ENCODE assay signal across 28 mouse cellular contexts in genomic region chr3:24787451-24788148, GRCm38 (mm10).
"Had no signal": no experiment of that assay in that cellular context is flagged by ENCODE, and none has a peak within 500 bp of the region (broad histone marks: within the 10 kb centered on the region; RNA-seq: fewer than 3 reads in every experiment).

No protein-coding gene starts in this region.

- DNase-seq: gastrocnemius, adult 2 months; gastrocnemius, postnatal 10 days; gastrocnemius, postnatal 36 days; heart, adult 11 months; heart, adult 2 months; heart, postnatal 14 days; heart, postnatal 36 days; kidney, adult 11 months; kidney, adult 2 months; kidney, adult 9 months; kidney, postnatal 14 days; kidney, postnatal 36 days; layer of hippocampus, adult 9-11 months; layer of hippocampus, postnatal 36 days; left cerebral cortex, postnatal 4 days had no signal

- H3K4me3 ChIP-seq: gastrocnemius, adult 2 months; heart, adult 2 months; heart, embryonic 13.5 days; heart, embryonic 15.5 days; hindbrain, embryonic 13.5 days; hindbrain, embryonic 15.5 days; kidney, embryonic 15.5 days; left cerebral cortex, adult 2 months; limb, embryonic 13.5 days; limb, embryonic 15.5 days; liver, embryonic 12.5 days had no signal

- H3K4me1 ChIP-seq: hindbrain, embryonic 13.5 days; hindbrain, embryonic 15.5 days; liver, embryonic 12.5 days had no signal

- H3K9me3 ChIP-seq: heart, embryonic 13.5 days; heart, embryonic 15.5 days; hindbrain, embryonic 13.5 days; hindbrain, embryonic 15.5 days; kidney, embryonic 15.5 days; limb, embryonic 13.5 days; limb, embryonic 15.5 days; liver, embryonic 12.5 days had no signal

- H3K27ac ChIP-seq: gastrocnemius, adult 2 months; heart, adult 2 months; heart, embryonic 13.5 days; heart, embryonic 15.5 days; hindbrain, embryonic 13.5 days; hindbrain, embryonic 15.5 days; hindbrain, postnatal 0 days; kidney, embryonic 15.5 days; kidney, postnatal 0 days; left cerebral cortex, adult 2 months; limb, embryonic 13.5 days; limb, embryonic 15.5 days; liver, embryonic 12.5 days; liver, embryonic 14.5 days had no signal

- ATAC-seq: hindbrain, postnatal 0 days; intestine, embryonic 16.5 days; liver, embryonic 12.5 days had no signal

- H3K27me3 ChIP-seq: heart, embryonic 13.5 days; heart, embryonic 15.5 days; hindbrain, embryonic 13.5 days; hindbrain, embryonic 15.5 days; kidney, embryonic 15.5 days; limb, embryonic 13.5 days; limb, embryonic 15.5 days; liver, embryonic 12.5 days had no signal

- H3K9ac ChIP-seq: heart, embryonic 13.5 days; heart, embryonic 15.5 days; hindbrain, embryonic 13.5 days; hindbrain, embryonic 15.5 days; kidney, embryonic 15.5 days; limb, embryonic 13.5 days; limb, embryonic 15.5 days; liver, embryonic 12.5 days; liver, embryonic 14.5 days had no signal

- H3K36me3 ChIP-seq: heart, embryonic 13.5 days; heart, embryonic 15.5 days; hindbrain, embryonic 13.5 days; hindbrain, embryonic 15.5 days; kidney, embryonic 15.5 days; limb, embryonic 13.5 days; limb, embryonic 15.5 days; liver, embryonic 12.5 days had no signal
